Mouse (Mus musculus): ENCODE data around the gene Rab39. TPM values are rescaled to one million over a fixed set of nuclear protein-coding genes. Genes with fewer than 3 reads are reported as not detected.

Gene Rab39
- polyA plus RNA-seq, 1 experiment from 2014 or later = 0.73 TPM

DNA sequence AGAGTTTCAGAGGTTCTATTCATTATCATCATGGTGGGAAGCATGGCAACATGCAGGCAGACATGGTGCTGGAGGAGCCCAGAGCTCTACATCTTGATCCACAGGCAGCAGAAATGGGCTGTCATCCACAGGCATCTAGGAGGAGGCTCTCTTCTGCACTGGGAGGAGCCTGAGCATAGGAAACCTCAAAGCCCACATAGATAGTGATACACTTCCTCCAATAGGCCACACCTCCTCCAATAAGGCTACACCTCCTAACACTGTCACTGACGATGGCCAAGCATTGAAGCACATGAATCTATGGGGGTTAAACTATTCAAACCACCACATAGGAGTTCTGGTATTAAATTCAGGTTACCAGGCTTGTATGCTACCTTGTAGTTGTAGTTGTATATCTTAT is 12.3 kb downstream of the Rab39 start:
- no peak overlapping the region for H3K4me2 ChIP-seq (ENCODE audit: low read depth, low read length)
- H3K36me3 ChIP-seq (ENCODE audit: control insufficient read depth, insufficient read depth) = no peaks in the 10 kb centered on the region
- no peaks in the 10 kb centered on the region for H3K27me3 ChIP-seq (ENCODE audit: control insufficient read depth, insufficient read depth, low read depth, low read length)
- ATAC-seq (ENCODE audit: low read depth) = no peak
- H3K9me3 ChIP-seq (replicated peaks; ENCODE audit: control insufficient read depth, low read length) = no peaks in the 10 kb centered on the region
- no peak overlapping the region for H3K27ac ChIP-seq (ENCODE audit: low read length)
- H3K4me3 ChIP-seq (ENCODE audit: low read depth, low read length) = no peak overlapping the region
- 7% methylated on average over 1 of the region's 1 CpGs for WGBS (ENCODE audit: insufficient replicate concordance)
- H3K9ac ChIP-seq (ENCODE audit: low read depth, low read length) = no peak overlapping the region
- H3K4me1 ChIP-seq (ENCODE audit: control insufficient read depth, low read depth, low read length) = no peaks in the 10 kb centered on the region

- WGBS (ENCODE audit: insufficient replicate concordance) = 44% methylated on average over 7 of the region's 7 CpGs
- no peaks in the 10 kb centered on the region for H3K4me1 ChIP-seq (ENCODE audit: control insufficient read depth, low read depth, low read length)
- no peaks in the 10 kb centered on the region for H3K9me3 ChIP-seq (replicated peaks; ENCODE audit: control insufficient read depth, low read length)
- no peak for ATAC-seq (ENCODE audit: low read depth)
- H3K27ac ChIP-seq (ENCODE audit: low read length) = no peak overlapping the region
- H3K4me3 ChIP-seq (ENCODE audit: low read depth, low read length) = no peak overlapping the region
- no peaks in the 10 kb centered on the region for H3K27me3 ChIP-seq (ENCODE audit: control insufficient read depth, insufficient read depth, low read depth, low read length)
- no peak overlapping the region for H3K4me2 ChIP-seq (ENCODE audit: low read depth, low read length)
- no peak overlapping the region for H3K9ac ChIP-seq (ENCODE audit: low read depth, low read length)
- H3K36me3 ChIP-seq (ENCODE audit: control insufficient read depth, insufficient read depth) = no peaks in the 10 kb centered on the region
Measured at GRCm38 (mm10) chr9:53691745-53692670, 14.0 kb downstream of the Rab39 start.

DNA sequence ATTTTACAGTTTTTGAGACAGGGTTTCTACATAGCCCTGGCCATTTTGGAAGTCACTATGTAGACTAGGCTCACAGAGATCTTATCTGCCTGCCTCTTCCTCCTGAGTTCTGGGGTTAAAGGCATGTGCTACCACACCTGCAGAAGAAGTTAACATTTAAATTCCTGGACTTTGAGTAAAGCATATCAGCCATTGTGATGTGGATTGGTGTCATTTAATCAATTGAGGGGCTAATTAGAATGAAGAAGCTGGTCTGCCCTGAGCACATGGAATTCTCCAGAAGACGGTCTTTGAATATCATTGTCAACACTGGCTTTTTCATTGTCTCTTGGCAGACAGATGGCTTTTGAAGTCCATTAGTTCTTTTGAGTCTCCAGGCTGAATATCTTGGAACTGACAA is 25.2 kb downstream of the Rab39 start:
- no peaks in the 10 kb centered on the region for H3K4me1 ChIP-seq (ENCODE audit: control insufficient read depth, low read depth, low read length)
- no peaks in the 10 kb centered on the region for H3K9me3 ChIP-seq (replicated peaks; ENCODE audit: control insufficient read depth, low read length)
- H3K27ac ChIP-seq (ENCODE audit: low read length) = no peak overlapping the region
- H3K27me3 ChIP-seq (ENCODE audit: control insufficient read depth, insufficient read depth, low read depth, low read length) = no peaks in the 10 kb centered on the region
- 73% methylated on average over 1 of the region's 1 CpGs for WGBS (ENCODE audit: insufficient replicate concordance)
- no peak for ATAC-seq (ENCODE audit: low read depth)
- H3K4me3 ChIP-seq (ENCODE audit: low read depth, low read length) = no peak overlapping the region
- no peaks in the 10 kb centered on the region for H3K36me3 ChIP-seq (ENCODE audit: control insufficient read depth, insufficient read depth)
- no peak overlapping the region for H3K9ac ChIP-seq (ENCODE audit: low read depth, low read length)
- H3K4me2 ChIP-seq (ENCODE audit: low read depth, low read length) = no peak overlapping the region

GRCm38 (mm10) chr9:53676921-53677320 is 29.1 kb downstream of the Rab39 start:
- 48% methylated on average over 4 of the region's 4 CpGs for WGBS (ENCODE audit: insufficient replicate concordance)
- Histone ChIP-seq H3K4me2 (ENCODE audit: low read depth, low read length) (no peak overlapping the region), H3K27me3 (ENCODE audit: control insufficient read depth, insufficient read depth, low read depth, low read length) (no peaks in the 10 kb centered on the region), H3K4me3 (ENCODE audit: low read depth, low read length) (no peak overlapping the region), H3K27ac (ENCODE audit: low read length) (no peak overlapping the region), H3K9ac (ENCODE audit: low read depth, low read length) (no peak overlapping the region), H3K9me3 (replicated peaks; ENCODE audit: control insufficient read depth, low read length) (no peaks in the 10 kb centered on the region), H3K36me3 (ENCODE audit: control insufficient read depth, insufficient read depth) (no peaks in the 10 kb centered on the region), H3K4me1 (ENCODE audit: control insufficient read depth, low read depth, low read length) (no peaks in the 10 kb centered on the region)
- ATAC-seq (ENCODE audit: low read depth) = no peak

DNA sequence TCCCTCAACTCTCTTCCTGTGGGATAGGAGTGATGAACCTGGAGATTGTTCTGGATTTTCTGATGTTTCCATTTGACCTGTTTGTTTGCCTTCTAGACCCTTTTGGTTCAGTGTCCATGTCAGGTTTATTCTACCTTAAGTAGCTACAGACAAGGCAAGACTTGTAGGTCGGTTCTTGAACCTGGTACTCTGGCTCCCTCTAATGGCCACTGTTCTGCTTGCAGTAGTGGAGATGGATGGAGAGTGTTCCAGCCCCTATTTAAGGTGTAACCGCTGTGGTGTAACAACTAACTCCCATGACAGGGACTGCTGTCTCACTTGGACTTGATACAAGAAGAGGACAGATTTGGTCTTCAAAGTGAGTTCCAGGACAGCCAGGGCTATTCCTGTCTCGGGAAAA is 32.5 kb downstream of the Rab39 start:
- H3K9ac ChIP-seq (ENCODE audit: low read depth, low read length) = no peak overlapping the region
- ATAC-seq (ENCODE audit: low read depth) = peak; percentile 43; the same call in 1 of the 2 replicates
- H3K4me3 ChIP-seq (ENCODE audit: low read depth, low read length) = no peak overlapping the region
- H3K36me3 ChIP-seq (ENCODE audit: control insufficient read depth, insufficient read depth) = no peaks in the 10 kb centered on the region
- no peak overlapping the region for H3K4me2 ChIP-seq (ENCODE audit: low read depth, low read length)
- no peak overlapping the region for H3K27ac ChIP-seq (ENCODE audit: low read length)
- H3K4me1 ChIP-seq (ENCODE audit: control insufficient read depth, low read depth, low read length) = peaks cover 4% of the 10 kb centered on the region
- 15% methylated on average over 3 of the region's 3 CpGs for WGBS (ENCODE audit: insufficient replicate concordance)
- no peaks in the 10 kb centered on the region for H3K27me3 ChIP-seq (ENCODE audit: control insufficient read depth, insufficient read depth, low read depth, low read length)
- H3K9me3 ChIP-seq (replicated peaks; ENCODE audit: control insufficient read depth, low read length) = no peaks in the 10 kb centered on the region

DNA sequence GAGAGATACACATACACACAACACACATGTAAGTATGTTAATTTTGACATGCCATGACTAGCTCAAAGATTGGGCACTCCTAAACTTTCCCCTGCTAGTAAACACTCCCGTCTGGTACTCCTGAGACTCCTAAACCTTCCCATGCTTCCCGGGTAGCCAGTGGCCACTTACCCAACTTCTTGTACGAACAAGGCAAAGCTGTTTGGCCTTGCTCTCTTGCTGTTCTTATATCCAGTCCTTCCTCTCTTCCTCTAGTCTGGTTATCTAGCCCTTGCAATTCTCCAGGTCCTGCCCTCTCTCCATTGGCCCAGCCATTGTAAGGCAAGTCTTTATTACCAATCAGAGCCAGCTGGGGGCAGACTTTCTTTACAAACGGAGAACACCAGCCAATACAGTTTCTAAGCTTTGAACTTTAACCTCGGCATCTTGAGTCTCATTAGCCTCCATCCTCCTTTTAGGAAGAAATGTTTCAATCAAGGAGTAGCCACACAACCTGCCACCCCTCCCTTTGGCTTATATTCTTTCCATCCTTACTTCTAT is 36.3 kb downstream of the Rab39 start, which contains the start of gene Cul5:
Cul5 (minus strand) TSS at position 335 of the 540 bp plus-strand sequence.
- H3K27me3 ChIP-seq (ENCODE audit: control insufficient read depth, insufficient read depth, low read depth, low read length) = no peaks in the 10 kb centered on the region
- H3K9ac ChIP-seq (ENCODE audit: low read depth, low read length) = no peak within 1 kb of the TSS
- H3K4me3 ChIP-seq (ENCODE audit: low read depth, low read length) = no peak within 1 kb of the TSS
- WGBS (ENCODE audit: insufficient replicate concordance) = 32% methylated on average over 5 of the region's 5 CpGs
- ATAC-seq (ENCODE audit: low read depth) = no peak
- no peaks in the 10 kb centered on the region for H3K9me3 ChIP-seq (replicated peaks; ENCODE audit: control insufficient read depth, low read length)
- no peaks in the 10 kb centered on the region for H3K36me3 ChIP-seq (ENCODE audit: control insufficient read depth, insufficient read depth)
- H3K4me2 ChIP-seq (ENCODE audit: low read depth, low read length) = no peak within 1 kb of the TSS
- H3K4me1 ChIP-seq (ENCODE audit: control insufficient read depth, low read depth, low read length) = peaks cover 14% of the 10 kb centered on the region
- no peak within 1 kb of the TSS for H3K27ac ChIP-seq (ENCODE audit: low read length)

DNA sequence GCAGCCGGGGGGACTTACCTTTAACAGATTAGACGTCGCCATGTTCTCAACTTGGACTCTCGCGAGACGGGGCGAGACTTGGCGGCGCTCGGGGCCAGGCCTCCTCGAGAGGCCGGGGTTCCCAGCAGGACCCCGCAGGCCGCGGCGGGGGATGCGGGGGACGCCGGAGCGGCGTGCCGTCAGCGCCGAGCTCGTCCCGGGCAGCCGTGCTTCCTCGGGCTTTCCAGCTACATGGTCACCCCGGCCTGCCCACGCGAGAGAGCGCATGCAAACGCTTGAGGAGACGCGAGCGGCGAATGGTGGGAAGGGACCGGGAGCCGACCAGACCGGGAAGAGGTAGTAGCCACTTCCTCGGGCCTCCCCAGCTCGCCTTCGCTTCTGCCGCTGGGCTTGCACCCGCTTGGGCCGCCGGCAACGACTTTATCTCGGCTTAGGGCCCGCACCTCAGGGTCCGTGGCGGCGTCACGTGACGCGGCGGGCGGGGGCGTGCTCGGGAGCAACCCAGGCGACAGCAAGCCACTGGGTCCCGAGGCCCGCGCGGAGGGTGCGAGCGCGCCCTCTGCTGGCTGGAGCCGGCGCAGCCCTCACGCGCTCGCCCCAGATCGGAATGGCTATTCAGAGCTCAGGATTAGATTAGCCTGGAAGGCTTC is 38.9 kb downstream of the Rab39 start:
- H3K4me1 ChIP-seq (ENCODE audit: control insufficient read depth, low read depth, low read length) = peaks cover 18% of the 10 kb centered on the region
- WGBS (ENCODE audit: insufficient replicate concordance) = under 1% methylated on average over 74 of the region's 74 CpGs
- peak overlapping the region; percentile 99 for H3K9ac ChIP-seq (ENCODE audit: low read depth, low read length)
- H3K27me3 ChIP-seq (ENCODE audit: control insufficient read depth, insufficient read depth, low read depth, low read length) = no peaks in the 10 kb centered on the region
- H3K9me3 ChIP-seq (replicated peaks; ENCODE audit: control insufficient read depth, low read length) = no peaks in the 10 kb centered on the region
- no peaks in the 10 kb centered on the region for H3K36me3 ChIP-seq (ENCODE audit: control insufficient read depth, insufficient read depth)
- H3K4me2 ChIP-seq (ENCODE audit: low read depth, low read length) = peak overlapping the region; percentile 88
- peak overlapping the region; percentile 91 for H3K27ac ChIP-seq (ENCODE audit: low read length)
- peak overlapping the region; percentile 98 for H3K4me3 ChIP-seq (ENCODE audit: low read depth, low read length)
- peak; percentile 97 for ATAC-seq (ENCODE audit: low read depth)

DNA sequence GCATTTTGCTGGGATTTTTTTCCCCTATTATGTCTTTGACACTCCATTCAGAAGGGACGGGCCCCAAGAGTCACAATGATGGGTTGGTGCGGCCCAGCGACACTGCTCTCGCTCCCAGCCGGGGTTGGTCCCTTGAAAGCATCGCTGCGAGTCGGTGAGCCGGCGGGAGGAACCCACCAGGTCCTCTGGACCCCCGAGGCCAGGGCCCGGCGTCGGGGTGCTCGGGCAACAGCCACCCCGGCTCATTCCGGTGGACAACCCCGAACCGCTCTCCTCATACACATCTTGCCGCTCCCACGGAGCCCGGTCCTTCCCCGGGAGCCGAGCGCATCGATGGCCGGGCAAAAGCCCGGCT is 39.4 kb downstream of the Rab39 start:
- H3K9me3 ChIP-seq (replicated peaks; ENCODE audit: control insufficient read depth, low read length) = no peaks in the 10 kb centered on the region
- peak overlapping the region; percentile 98 for H3K4me3 ChIP-seq (ENCODE audit: low read depth, low read length)
- no peaks in the 10 kb centered on the region for H3K36me3 ChIP-seq (ENCODE audit: control insufficient read depth, insufficient read depth)
- peak overlapping the region; percentile 88 for H3K4me2 ChIP-seq (ENCODE audit: low read depth, low read length)
- H3K4me1 ChIP-seq (ENCODE audit: control insufficient read depth, low read depth, low read length) = peaks cover 18% of the 10 kb centered on the region
- peak overlapping the region; percentile 91 for H3K27ac ChIP-seq (ENCODE audit: low read length)
- peak overlapping the region; percentile 99 for H3K9ac ChIP-seq (ENCODE audit: low read depth, low read length)
- no peaks in the 10 kb centered on the region for H3K27me3 ChIP-seq (ENCODE audit: control insufficient read depth, insufficient read depth, low read depth, low read length)
- ATAC-seq (ENCODE audit: low read depth) = no peak; the same call in 1 of the 2 replicates
- WGBS (ENCODE audit: insufficient replicate concordance) = under 1% methylated on average over 28 of the region's 28 CpGs

DNA sequence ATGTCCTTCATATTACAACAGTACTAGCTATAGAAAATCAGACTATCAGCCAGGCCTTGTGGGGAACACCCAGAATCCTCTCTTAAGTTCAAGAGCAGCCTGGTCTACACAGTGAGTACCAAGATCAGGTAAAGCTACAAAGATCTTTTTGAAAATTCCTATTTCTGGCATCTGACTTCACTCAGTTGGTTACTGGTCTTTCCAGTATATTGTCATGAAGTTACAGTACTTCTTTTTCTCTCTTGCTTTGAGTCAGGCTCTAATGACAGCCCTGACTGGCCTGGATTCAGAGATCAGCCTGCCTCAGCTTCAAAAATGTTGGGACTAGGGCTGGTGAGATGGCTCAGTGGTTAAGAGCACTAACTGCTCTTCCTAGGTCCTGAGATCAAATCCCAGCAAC is 40.6 kb downstream of the Rab39 start:
- Histone ChIP-seq H3K4me2 (ENCODE audit: low read depth, low read length) (peak overlapping the region; percentile 88; the same call in 1 of the 2 replicates), H3K9me3 (replicated peaks; ENCODE audit: control insufficient read depth, low read length) (no peaks in the 10 kb centered on the region), H3K36me3 (ENCODE audit: control insufficient read depth, insufficient read depth) (no peaks in the 10 kb centered on the region), H3K9ac (ENCODE audit: low read depth, low read length) (no peak overlapping the region), H3K27me3 (ENCODE audit: control insufficient read depth, insufficient read depth, low read depth, low read length) (no peaks in the 10 kb centered on the region), H3K27ac (ENCODE audit: low read length) (no peak overlapping the region), H3K4me3 (ENCODE audit: low read depth, low read length) (no peak overlapping the region), H3K4me1 (ENCODE audit: control insufficient read depth, low read depth, low read length) (peaks cover 18% of the 10 kb centered on the region)
- no peak for ATAC-seq (ENCODE audit: low read depth)
